Mouse (Mus musculus) CD8-positive naive resting alpha-beta T cell, adult 2 months (primary cell): Measurements from ENCODE around the gene Ift81.
A peak's percentile ranks its signal among the peaks of the same experiment; 100 is the strongest.

Source experiments
- DNase-seq, 2 experiments: peaks; one replicate each; pipeline ENCODE4 v3.0.0; 2022; ENCODE audit warnings: low read depth in 2 of 2, low spot score in 2 of 2

The Ift81 gene

GRCm38 (mm10) chr5:122625565-122626252 lies 11.4 kb upstream of the Ift81 start:
- DNase-seq = no peak

GRCm38 (mm10) chr5:122624952-122625479 lies 10.7 kb upstream of the Ift81 start:
- DNase-seq = no peak

DNA sequence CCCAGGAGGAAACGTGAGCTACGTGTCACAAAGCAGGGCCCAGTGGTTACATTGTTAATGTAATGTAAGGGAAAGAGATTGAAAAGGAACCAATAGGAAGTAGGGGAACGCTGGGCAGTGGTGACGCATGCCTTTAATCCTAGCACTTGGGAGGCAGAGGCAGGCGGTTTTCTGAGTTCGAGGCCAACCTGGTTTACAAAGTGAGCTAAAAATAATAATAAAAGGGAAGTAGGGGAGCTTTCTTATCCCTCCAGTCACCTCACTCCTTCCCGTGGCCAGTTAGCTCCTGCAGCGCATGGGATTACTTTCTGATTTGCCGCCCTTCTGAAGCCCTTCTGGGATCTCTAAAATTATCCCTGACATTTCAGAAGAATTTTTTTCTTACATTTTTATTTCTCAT lies 9.5 kb upstream of the Ift81 start:
- DNase-seq = no peak

DNA sequence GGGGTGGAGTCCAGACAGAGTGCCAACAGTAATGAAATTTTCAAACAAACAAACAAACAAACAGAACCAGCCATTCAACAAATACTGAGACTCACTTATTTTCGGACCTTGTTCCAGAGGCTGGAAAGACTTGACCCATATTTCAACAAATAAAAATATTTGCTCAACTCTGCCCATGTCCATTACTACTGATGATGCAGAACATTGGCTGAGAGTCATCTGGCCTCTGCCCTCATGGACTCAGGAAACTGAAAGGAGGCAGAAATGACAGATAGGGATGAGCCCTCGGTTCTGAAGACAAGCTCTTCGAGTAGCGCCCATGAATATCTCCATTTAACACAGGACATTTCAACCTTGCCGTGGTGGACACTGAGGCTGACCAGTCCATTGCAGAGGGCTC lies 8.2 kb upstream of the Ift81 start:
- DNase-seq = no peak

DNA sequence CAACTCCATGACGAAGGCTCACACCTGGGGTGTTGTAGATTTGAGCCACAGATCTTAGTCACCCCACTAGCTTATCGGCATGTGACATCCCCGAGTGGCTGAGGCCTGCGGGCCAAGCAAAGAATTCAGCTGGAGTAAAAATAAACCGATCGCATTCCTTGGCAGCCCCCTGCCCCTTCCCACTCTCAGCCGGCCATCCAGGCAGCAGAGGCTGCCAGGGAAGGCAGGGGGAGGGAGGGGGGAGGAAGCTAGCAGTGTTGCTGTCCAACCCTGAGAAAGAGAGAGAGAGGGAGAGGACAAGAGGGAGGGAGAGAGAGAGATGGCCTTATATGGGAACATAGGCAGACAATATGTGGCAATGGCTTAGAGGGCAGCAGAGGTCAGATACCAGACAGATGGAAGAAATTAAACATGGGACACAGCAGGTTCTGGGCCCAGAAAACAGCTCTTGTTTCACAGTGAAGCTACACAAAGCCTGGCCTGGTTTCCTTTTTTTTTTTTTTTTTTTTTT lies 7.1 kb upstream of the Ift81 start:
- no peak for DNase-seq

- no peak for DNase-seq
Observed at GRCm38 (mm10) chr5:122619686-122620296, 5.5 kb upstream of the Ift81 start.

DNA sequence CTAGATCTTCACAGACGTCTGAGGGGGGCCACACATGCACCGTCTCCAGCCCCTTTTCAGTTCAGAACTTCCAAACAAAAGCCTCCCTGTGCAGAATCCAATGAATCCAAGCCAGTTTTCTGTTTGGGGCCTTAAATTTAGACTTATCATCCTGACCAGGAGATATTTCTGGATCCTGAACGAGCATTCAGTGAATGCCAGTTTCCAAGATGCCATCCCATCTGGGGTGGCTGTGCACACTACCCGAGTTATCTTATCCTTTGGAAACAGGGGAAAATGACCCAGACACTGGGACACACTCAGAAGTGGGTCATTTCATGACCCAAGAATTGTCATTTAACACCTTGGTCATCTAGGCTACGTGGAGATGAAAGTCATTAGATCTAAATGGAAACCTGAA lies 3.4 kb upstream of the Ift81 start:
- no peak for DNase-seq

DNA sequence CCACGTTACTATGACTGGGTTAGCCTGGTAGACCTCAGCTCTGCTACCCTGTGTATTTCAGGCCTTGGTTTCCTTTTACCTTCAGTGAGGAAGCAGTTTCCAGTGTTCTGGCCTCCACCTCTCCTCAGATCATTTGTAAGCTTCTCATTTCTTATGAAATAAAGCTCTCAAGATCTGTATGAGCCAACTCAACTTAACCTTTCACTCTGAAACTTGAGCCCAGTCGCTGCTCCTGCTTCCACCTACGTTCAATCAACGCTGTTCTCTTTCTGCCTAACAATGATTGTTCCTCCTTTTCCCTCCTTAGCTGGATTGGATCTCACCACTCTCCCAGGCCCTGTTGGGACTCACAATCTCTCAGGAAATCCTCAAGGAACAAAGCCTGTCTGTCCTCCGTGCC lies 2.7 kb downstream of the Ift81 start:
- DNase-seq = no peak

DNA sequence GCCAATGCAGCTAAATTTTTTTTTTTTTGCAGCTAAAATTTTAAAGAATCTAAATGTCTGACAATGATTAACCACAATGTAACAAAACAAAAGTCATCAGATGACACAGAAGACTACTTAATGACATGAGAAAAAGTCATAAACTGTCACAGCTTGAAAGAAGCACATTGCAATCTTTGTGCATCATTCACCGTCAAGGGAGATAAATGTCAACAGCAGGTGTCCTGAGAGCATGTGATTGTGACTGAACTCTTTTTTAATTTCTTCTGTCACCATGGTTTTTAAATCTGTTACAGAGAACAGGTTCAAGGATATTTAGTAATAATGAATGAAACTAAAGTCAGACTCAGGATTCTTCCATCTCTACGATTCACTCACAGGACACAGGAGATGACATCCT lies 9.4 kb downstream of the Ift81 start:
- no peak for DNase-seq

- peak; percentile 42 to 61 for DNase-seq
Observed at GRCm38 (mm10) chr5:122602233-122602632, 12.1 kb downstream of the Ift81 start.

GRCm38 (mm10) chr5:122595470-122595869 lies 18.8 kb downstream of the Ift81 start:
- no peak for DNase-seq

DNA sequence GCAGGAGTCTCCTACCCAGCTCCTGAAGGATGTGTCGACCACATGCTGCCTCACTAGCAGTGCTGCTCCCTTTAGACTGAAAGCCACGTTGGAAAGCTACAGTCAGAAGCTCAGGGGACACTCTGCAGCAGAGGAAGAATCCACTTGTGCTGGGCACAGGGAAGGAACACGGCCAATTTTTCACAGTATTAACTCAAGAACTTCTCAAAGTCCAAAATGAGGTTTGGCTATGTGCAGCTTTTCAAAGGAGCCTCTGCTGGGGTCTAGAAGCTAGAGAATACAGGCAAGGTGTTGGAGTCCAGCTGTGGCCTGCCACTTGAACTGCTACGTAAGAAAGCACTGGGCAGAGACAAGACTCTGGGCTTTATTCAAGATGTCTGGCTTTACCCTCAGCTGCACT lies 24.4 kb downstream of the Ift81 start:
- DNase-seq = no peak

GRCm38 (mm10) chr5:122585546-122585945 lies 28.8 kb downstream of the Ift81 start:
- no peak for DNase-seq

GRCm38 (mm10) chr5:122584093-122584492 lies 30.2 kb downstream of the Ift81 start:
- no peak for DNase-seq

DNA sequence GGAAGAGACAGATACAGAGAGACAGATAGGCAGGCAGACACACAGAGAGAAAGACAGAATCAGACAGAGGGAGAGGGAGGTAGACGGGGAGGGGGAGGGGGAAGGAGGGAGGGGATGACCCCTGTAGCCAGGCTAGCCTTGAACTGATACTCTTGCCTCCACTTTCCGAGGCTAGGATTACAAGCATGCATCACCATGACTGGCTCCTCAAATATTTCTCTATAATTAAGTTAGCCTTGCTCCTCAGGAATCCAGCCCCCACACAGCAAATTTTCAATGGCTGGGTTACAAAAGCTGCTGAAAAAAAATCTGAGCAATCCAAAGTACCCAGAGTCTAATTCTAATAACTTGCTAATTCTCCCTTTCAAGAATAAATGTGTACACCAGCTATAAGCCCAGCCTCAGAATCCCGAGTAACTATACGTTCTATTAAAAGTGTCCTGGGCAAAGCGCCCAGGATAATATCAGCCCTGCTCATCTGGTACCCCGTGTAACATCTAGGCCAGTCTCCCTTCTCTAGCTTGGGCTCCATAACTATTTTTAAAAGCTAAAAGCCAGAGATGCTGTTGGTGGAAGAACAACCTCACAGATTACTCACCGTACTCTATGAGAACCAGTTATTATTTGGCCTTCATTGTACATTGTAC lies 37.5 kb downstream of the Ift81 start:
- no peak for DNase-seq

DNA sequence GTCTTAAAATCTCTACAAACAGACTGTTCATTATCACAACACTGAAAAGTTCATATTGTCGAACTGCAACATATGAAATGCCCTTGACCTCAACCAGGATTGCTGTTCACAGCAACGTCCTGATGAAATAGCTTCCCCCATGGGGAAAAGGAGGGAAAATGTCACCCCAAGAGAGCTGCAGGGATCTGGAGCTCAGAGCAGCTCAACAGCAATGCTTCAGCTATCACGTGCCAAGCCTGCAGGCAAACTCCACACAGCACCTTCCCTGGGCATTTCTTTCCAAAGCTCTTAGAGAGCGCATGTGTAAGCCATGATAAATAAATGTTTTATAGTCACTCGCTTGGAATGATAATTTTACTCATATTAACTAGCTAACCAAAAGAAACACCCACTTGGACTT lies 42.3 kb downstream of the Ift81 start:
- no peak for DNase-seq

DNA sequence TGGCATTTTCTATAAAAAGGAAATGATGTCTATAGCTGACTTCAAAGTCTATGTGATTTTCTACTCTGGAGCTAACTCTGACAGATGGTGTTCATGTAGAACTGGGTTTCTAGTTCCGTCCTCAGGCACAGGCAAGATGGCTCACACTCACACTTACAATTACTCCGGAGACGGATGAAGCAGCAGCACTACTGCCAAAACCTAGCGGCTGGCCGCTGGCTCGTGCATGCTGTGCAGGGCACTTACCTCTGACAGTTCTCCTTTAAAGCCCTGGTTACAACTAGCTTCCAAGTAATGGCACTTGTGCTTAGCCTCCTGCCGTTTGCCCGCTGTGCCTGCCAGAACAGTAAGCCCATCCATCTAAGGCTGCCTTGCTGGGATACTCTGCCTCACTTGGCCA lies 47.7 kb downstream of the Ift81 start:
- DNase-seq = no peak

- no peak for DNase-seq
Observed at GRCm38 (mm10) chr5:122560654-122561053, 53.7 kb downstream of the Ift81 start.

- no peak for DNase-seq
Observed at GRCm38 (mm10) chr5:122558127-122558526, 56.2 kb downstream of the Ift81 start.

- no peak for DNase-seq
Observed at GRCm38 (mm10) chr5:122555107-122555506, 59.2 kb downstream of the Ift81 start.

DNA sequence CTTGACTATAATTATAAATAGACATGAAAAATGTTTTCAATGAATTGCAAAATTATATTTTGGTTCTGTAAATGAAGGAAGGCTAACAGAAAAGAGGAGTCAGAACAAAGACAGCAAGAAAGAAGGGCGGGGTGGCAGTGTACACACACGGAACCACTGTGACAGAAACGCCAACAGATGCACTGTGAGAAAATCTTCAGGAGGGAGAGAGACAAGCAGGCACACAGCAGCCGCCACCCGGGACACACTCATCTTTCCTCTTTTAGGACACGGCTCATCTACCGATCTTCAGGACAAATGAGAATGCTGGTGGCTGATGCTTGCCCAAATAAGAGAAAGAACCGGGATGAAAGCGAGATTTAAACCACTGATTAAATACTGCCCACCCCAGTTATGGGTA lies 61.7 kb downstream of the Ift81 start:
- no peak for DNase-seq

- DNase-seq = no peak
Observed at GRCm38 (mm10) chr5:122550460-122550859, 63.9 kb downstream of the Ift81 start.
